Mouse (Mus musculus): Measurements from ENCODE around the gene Nav3. TPM values are rescaled to one million over a fixed set of nuclear protein-coding genes. Genes with fewer than 3 reads are reported as not detected.

Nav3 gene
- total RNA-seq, 1 experiment from 2014 or later: 4.2 TPM

DNA sequence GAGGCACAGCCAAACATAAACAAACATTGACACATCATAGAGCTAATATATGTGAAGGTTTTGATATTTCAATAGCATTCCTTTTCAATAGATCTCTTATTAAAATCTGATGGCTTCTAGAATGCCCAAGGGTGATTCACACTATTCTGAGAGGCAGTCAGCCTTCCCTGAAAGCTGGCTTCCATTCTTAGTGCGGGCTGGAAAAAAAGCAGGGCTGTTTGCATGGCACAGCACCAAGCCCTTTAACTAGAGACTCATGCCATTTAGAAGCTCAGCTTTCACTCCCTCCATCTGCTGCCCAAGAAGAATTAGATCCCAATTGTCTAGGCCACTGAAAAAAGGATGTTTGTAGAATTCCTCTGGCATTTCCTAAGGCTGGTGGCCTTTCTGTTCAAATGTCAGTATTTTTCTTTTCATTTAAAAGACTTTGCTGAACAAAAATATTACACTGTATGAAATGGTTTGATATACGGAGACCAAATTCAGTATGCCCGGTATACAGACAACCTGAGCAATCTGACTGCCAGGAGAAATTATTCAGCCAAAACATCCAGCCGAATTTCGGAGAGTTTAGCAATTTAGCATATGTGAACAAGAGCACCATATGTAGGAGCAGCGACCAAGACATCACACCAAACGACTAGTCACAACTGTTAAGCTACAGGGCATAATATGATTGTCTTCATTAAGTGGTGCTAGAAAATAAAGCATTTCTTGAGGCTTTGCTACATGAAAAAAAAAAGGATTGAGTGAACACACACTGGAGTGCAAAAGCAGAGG is 263.8 kb downstream of the Nav3 start:
- no peak for DNase-seq

DNA sequence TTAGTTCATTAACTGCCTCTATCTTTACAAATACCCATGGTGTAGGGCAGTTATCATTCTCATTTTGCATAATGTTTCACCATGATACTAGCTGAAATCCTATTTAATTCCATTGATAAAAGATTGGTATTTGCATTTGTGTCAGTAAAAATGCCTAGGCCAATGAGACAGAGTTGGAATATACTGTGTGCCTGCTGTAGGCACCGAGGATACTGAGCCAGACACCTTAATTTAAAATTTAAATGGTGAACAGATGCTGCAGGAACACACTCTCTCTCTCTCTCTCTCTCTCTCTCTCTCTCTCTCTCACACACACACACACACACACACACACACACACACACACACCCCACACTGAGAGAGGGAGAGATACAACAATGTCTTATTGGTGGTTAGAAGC is 269.8 kb downstream of the Nav3 start:
- no peak for DNase-seq

DNA sequence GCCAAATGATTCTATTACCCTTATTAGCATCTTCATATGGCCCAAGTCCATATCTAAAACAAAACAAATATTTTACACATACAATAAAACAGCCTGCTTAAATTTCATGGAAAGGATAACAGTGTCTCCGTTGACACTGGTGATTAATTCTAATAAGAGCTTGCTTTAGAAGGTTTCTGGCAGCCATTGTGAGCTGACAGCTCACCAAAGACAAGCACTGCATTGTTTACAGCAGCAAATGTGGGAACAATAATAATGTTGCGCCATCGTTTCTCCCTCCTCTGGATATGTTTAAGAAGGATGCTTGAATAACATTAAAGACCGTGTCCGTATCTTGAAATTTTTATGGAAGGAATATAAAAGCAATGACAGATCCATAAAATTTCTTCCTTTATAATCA is 280.1 kb downstream of the Nav3 start:
- no peak for DNase-seq

DNA sequence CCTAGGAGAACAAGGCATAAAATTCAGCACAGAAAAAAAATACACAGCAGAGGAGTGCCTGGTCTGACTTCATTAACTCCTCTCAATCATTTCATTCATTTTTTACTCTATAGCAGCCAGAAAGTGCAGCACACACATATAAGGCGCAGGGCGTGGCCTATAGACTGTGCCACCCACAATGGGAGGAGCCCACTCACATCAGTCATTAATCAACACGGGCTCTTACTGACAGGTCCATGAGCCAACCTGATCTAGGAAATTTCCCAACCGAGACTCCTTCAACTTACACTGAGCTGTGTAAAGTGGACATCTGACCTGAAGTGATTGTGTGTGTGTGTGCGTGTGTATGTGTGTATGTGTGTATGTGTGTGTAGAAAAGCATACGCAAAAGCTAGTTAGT is 286.6 kb downstream of the Nav3 start:
- DNase-seq: no peak

DNA sequence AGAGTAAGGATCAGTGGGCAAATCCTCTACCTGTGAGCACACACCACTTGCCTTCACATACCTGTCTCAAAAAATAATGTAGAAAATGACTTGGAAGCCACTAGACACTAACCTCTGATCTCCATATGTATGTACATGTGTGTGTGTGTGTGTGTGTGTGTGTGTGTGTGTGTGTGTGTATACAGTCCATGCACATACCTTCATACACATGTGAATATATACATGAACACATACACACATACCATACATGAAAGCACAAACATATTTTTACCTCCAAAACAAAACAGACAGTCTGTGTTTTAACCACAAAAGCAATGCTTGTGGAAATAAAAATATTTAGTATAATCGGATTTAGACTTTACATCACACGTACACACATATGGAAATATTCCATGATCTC is 287.1 kb downstream of the Nav3 start:
- no peak for DNase-seq

DNA sequence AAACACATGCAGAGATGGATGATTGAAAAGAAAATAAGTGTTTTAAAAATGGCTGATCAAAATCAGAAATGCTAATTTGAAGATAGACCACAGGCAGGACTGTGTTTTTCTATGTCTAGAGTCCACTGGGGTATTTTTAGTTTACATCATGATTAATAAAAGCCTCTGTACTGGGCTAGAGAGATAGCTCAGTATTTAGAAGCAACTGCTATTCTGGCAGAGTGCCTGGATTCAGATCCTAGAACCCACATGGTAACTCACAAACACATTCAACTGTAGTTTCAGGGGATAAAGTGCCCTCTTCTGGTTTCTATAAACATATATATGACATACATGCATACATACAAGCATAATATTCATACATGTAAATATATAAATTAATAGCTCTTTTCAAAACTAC is 293.4 kb downstream of the Nav3 start:
- no peak for DNase-seq

DNA sequence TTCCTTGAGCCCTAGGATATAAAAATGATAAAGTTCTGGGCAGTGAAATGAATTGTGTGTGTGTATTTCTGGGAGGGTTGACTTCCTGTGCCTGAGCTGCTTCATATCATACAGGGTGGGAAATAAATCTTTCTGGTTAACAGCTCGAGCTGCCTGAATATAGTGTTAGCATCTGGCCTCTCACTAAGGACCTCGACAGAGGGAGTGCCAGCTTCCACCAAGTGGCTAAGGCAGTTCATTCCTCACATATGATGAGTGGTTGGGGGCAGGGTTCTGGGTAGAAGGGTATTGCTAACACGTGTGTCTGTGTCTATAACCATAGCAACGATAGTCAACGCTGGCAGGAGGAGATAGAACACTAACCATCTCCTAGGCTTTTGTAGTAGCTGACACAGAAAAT is 295.1 kb downstream of the Nav3 start:
- no peak for DNase-seq

DNA sequence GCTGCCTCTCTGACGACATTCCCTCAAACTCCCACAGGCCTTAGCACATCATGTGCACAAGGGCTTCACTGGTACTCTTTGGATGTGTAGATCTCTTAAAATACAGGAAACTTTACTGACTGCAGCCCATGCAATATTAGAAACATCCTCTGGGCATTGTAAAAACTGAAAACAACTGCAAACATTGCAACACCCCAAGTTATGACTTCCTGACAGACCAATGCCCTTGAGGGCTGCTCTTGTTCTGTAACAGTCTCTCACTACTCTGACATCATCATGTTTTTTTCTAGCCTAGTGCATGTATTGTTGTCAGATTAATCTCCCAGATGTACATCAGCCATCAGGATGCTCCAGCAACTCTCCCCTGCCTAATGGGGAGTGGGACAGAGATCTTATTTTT is 296.5 kb downstream of the Nav3 start:
- no peak for DNase-seq

DNA sequence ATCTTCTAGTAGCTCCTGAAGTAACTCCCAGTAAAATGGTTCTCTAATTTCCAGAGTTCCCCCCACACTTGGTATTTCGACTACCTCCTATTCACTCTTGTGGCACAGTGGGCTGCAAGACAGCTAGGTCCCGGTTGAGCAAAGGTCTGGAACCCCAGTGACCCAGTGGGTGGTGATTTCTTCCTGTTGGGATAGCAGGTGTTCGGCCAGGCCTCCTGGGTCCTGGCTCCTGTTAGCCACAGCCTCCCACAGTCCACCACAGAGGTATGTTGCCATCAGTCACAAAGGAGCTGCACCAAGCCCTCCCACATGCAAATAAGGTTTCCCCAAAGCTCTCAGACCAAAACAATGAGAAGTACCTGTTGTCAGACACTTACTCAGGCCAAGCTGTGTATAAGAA is 297.9 kb downstream of the Nav3 start:
- DNase-seq: no peak

DNA sequence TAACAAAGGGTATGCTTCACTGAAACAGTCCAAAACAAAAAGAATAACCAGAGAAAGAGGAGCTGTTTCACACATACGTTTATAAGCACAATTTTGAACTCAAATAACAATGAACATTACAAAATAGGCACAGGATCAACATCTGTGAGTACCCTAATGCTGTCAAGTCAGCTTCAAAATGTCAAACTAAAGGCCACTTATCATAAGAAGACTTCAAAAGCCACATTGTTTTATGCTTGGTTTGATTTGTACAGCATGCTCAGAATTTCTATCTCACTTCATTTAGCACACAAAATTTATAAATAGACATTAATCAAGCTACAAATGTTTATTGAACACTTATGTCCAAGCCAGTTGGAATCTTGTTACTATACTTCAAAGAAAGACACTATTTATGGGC is 299.6 kb downstream of the Nav3 start:
- no peak for DNase-seq

DNA sequence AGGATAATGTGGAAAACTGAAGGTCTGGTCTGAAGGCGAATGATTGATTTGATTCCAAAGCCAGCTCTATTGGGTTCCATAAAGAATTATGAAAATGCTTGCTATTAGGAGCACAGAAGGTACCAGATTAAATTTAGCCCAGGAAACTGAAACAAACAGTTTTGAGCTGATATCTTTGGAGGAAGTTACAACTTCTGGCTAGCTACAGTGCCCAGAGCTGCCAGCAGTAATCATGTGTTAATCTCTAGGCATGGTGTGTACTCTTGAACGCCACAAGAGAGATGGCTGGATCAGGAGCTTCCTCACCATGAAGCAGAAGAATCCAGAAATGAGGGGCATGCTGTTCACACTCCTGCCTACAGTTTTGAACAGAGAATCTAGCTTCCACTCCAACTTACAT is 300.5 kb downstream of the Nav3 start:
- DNase-seq: no peak

DNA sequence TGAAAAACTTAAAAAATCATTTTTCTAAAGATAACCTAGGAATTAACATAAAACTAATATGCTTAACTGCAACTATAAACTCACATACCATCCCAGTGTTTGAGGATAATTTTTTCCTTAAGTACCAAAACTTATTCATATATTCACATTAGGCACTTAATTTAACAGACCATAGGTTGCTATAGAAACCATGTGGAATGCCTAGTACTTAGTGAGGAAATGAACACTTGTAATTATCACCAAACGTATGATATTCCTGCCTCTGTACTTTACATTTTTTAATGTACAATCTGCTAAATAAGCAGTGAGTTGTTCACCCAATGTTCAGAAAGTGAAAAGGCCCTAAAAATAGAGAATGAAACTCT is 301.1 kb downstream of the Nav3 start:
- DNase-seq: no peak

DNA sequence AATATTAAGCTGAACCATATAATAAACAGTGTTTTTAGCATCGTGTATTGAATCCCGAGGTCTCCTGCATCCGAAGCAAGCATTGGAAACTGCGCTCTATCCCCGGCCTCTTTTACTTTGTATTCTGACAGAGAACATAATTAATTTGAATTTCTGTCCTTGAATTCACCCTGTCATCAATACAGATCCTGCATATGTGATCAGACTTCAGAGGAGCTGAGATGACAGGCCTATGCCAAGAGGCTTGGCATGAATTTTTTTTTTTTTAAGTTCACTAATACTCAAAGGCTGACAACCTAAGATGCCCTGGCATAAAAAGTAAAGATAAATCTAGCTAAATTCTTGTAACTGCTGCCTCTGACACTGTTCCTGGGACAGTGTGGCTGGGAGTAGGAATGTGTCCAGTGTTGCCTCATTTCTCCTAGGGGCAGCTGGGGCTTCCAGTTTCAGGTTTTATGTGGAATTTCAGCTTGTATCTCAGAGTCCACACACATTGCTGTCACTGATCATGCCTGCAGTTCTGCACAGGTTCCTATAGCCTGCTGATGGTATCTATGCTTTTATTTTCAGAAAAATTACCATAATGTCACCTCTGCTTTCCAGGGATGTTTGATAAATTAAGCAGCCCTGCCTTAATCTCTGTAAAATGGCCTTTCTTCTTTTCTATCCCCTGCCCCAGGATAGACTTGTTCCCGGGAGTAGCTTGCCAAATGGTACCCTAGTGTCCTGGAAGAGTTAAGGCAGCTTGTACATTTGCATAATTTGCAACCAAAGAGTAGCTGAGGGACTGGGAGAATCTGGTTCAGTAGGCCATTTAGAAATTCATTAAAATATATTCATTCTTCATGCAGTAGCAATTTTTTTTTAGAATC is 301.8 kb downstream of the Nav3 start:
- no peak for DNase-seq

DNA sequence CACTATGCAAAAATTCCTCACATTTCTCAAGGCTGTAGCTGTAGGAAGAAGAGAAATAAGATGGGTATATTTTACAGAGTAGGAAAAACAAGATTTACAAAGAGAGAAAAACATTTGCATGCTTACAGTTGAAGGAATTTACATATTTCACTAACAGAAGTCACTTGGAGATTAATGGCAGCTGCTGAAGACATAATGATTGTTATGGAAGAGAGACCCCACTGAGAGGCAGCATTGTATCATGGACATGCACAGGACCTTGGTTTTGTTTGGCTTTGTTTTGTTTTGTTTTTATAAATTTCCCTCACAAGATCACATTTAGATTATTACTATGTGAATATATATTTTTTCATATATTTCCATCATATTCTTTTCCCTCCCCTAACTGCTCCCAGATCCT is 335.4 kb downstream of the Nav3 start:
- DNase-seq: no peak

DNA sequence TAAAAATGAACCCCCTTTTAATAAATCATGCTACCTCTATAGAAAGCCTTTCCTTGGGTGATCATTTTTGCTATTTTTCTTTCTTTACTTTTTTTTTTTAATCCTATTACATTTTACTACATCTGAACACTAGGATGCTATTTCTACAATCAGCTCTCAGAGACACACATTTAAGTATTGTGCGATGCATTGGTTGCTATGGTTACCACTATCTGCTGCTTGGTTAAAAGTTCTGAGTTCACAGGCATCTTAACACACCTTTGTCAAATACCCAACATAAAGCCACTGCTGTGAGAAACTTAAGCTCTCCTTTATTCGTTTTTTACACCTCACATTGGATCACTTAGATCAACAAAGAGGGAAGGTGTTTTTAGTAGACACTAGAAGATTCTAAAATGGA is 338.7 kb downstream of the Nav3 start:
- DNase-seq: no peak

DNA sequence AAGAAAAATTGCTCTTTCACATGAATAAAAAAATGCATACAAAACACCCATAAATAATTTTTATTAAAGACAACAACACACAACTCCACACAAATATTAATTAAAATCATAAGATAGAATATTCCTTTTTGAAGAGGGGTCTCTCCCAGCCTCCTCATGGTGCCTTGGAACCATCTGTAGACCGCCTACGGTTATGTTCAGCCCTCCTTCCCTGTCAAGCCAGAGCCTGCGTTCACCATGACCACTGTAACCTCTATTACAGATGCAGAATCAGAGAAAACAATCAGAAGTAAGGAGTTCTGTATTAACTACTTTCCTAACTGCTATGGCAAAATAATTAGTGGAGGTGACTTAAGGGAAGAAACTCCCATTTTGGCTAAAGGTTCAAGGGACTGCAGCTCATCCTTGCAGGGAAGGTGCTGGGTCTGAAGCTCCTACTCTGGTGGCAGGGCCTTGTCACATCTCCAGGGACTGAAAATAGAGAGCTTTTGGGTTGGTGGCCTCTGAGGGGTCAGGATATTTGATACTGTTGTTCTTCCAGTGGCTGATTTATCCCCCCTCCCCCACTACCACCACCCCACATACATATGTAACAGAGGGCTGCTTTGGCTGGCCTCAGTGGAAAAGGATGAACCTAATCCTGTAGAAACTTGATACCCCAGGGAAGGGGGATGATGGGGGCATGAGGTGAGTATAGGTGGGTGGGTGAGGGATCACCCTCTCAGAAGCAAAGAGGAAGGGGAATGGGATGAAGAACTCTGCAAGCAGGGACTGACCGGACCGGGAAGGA is 343.1 kb downstream of the Nav3 start:
- DNase-seq: no peak

DNA sequence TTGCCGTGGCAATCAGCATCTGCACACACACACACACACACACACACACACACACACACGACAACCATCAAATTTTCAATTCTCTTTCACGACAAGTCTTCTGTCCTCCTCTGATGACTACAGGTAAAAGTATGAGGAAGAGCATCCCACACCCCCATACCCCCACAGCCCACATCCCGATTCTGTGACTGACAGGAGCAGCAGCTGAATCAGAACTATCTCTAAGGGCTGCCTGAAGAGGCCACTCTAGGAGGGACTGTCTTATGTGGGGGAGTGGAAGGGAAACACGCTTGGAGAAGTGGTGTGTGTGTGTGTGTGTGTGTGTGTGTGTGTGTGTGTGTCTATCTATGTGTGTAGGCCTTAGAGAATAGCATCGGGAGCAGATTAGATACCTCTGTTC is 352.7 kb downstream of the Nav3 start:
- no peak for DNase-seq

DNA sequence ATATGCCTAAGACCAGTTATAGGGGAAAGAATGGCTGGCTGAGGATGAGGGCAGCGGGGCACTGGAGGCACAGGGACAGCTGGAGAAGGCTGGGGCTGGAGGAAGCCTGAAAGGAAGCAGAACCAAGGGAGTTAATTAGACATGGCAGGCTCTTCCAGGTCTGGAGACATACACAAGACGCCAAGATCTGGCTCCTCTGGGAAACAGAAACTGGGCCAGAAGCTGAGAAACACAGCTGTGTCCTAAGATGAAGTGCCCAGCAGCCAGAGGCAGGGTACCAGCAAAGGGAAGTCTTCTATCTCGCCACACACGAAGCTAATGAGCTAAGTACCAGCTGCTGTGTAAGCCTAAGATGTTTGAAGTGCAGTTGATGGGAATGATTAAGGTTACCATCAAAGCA is 353.8 kb downstream of the Nav3 start:
- peak; percentile 21 for DNase-seq

DNA sequence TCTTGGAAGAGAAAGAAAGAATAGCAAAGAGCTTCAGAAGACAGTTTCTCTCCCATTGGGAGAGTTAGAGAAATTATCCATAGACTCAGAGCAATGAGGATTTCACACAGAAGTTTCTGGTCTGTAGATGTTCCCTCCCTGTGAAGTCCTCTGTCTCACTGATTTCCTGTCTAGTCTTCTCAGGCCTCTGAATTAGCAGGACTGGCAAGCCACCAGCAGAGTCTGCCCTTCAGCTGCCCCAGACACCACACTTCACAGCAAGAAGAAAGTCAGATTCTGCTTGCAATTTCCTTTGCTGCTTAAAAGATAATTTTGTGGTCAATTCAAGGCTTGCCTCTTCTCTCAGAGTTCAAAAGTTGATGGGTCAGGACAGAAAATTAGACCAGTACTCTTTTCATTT is 361.6 kb downstream of the Nav3 start:
- peak; percentile 14 for DNase-seq

DNA sequence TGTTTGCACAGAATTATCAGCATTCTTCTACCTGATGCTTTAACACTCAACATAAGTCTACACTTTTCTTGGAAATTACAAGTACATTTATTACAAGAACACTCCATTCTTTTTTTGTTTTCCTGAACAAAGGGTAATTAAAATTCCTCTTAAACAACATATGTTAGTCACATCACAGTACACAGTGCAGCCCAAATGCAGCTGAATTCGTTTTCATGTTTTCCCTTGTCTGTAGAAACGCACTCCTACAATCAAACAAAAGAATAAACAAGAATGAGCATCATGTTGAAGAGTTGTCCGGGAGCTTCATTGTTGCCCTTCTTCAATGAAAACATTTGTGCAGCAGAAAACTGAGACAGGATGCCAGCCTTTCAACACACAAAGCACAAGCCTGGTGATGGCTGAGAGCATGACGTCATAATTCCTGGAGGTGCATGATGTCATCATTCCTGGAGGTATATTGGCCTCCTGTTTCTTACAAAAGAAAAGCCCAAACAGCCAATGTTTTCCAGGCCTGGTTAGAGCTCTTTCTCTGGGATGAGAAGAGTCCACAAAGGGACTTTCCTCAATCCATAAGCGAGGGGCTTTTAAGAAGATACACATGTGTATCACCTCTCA is 367.5 kb downstream of the Nav3 start:
- no peak for DNase-seq

DNA sequence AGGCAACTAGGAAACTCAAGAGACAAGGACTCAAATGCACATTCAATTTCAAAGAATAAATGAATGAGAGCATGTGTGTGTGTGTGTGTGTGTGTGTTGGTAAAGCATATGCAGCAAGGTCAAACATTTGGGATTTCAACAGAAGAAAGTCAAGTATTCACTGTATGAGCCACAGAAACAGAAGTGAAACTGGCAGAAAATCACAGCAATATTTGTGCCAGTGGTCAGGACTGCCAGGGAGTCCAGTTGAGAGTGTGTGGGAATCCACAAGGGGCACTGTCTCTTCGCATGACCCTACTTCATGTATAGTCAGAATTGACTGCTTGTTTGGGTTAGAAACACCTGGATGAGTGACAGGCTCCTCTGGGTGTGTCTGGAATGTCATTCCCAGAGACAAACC is 370.1 kb downstream of the Nav3 start:
- peak; percentile 19 for DNase-seq

DNA sequence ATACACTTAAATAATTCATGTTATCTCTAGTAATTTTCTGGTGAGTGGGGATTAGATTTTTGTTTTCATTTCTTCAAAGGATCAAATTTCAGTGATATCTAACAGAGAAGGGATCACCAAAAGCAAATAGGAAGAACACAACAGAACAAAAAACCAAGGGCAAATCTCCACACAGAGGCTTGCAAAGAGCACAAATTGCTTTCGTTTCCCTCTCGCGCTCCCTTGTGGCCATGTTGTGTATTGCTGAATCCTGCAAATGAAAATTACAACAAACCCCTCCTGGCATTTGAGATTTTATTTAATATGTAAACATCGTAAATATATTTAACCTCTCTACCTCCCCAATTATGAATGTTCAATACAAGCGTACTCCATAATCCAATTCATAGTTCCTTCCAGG is 370.8 kb downstream of the Nav3 start:
- peak; percentile 70 for DNase-seq

DNA sequence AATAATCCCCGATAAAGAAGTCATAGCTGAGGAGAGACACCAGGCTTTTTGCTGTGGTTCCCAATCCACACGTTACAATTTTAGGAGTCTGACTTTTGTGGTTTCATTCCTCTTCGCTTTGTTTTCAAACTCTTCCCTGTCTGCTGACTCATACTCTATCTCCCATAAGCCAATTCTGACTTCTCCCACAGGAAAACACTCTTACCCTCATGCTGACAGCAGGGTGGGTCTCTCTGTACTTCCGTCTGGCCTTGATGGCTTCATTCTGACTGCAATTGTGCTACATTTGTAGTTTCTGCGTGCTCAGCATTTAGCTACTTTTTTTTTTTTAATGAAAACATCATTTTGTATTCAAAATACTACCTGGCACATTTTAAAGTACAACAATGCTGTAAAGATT is 379.4 kb downstream of the Nav3 start:
- DNase-seq: no peak

All from adrenal gland, postnatal 14 days (tissue).